In the genomic region with DNA sequence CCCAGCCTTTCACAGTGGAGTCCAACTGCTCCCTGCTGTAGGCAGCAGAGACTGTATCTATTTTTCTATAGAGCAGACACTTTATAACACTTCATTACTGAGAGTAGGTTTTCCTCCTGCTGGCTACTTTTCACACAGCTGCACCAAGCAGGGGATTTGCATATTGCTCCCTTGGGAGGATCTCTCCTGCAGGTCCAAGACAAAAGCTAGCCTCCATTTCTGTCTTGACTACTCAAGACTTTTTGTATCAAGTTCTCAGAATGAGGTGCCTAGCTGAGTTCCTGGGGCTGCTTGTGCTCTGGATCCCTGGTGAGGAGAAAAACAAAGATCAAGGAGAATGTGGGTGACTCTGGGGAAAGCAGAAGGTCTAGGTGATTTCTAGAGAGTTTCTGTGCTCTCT, we compare ENCODE assay signal across 13 mouse cellular contexts. TPM values are rescaled to one million over a fixed set of nuclear protein-coding genes. Genes with fewer than 3 reads are reported as not detected.
"Had no signal": no experiment of that assay in that cellular context is flagged by ENCODE, and none has a peak within 500 bp of the region (broad histone marks: within the 10 kb centered on the region; RNA-seq: fewer than 3 reads in every experiment).

No protein-coding gene starts in this region.

- H3K27ac ChIP-seq: kidney, embryonic 15.5 days; left cerebral cortex, adult 2 months; limb, embryonic 15.5 days; liver, embryonic 12.5 days; lung, embryonic 15.5 days; midbrain, embryonic 10.5 days; neural tube, embryonic 12.5 days had no signal

- H3K36me3 ChIP-seq: kidney, embryonic 15.5 days; limb, embryonic 15.5 days; liver, embryonic 12.5 days; lung, embryonic 15.5 days; midbrain, embryonic 10.5 days; neural tube, embryonic 12.5 days had no signal

- H3K9ac ChIP-seq: kidney, embryonic 15.5 days; limb, embryonic 15.5 days; liver, embryonic 12.5 days; lung, embryonic 15.5 days; neural tube, embryonic 12.5 days had no signal

- ATAC-seq: liver, embryonic 12.5 days had no signal

- H3K27me3 ChIP-seq: kidney, embryonic 15.5 days; limb, embryonic 15.5 days; liver, embryonic 12.5 days; lung, embryonic 15.5 days; neural tube, embryonic 12.5 days had no signal

- H3K4me1 ChIP-seq: kidney, embryonic 15.5 days; limb, embryonic 15.5 days; liver, embryonic 12.5 days; lung, embryonic 15.5 days; midbrain, embryonic 10.5 days; neural tube, embryonic 12.5 days had no signal

- H3K9me3 ChIP-seq: kidney, embryonic 15.5 days; limb, embryonic 15.5 days; liver, embryonic 12.5 days; lung, embryonic 15.5 days; midbrain, embryonic 10.5 days; neural tube, embryonic 12.5 days had no signal

- DNase-seq: kidney, adult 18-20 months; kidney, postnatal 14 days; midbrain, embryonic 14.5 days; thymus, adult 2 months; thymus, postnatal 36 days had no signal

- H3K4me2 ChIP-seq: kidney, embryonic 15.5 days; limb, embryonic 15.5 days; liver, embryonic 12.5 days; lung, embryonic 15.5 days; neural tube, embryonic 12.5 days had no signal

- H3K4me3 ChIP-seq: kidney, embryonic 15.5 days; left cerebral cortex, adult 2 months; limb, embryonic 15.5 days; liver, embryonic 12.5 days; lung, embryonic 15.5 days; midbrain, embryonic 10.5 days; myocyte; neural tube, embryonic 12.5 days had no signal

RNA-seq across cellular contexts. Expression of a gene that starts 19.8 kb away (rescaled TPM):
- polyA plus RNA-seq: myocyte had no signal
